Mouse (Mus musculus) intestine, embryonic 16.5 days (tissue): ENCODE results near the gene Cdc42se2. TPM values are rescaled to one million over a fixed set of nuclear protein-coding genes. Genes with fewer than 3 reads are reported as not detected.

Experiments used
- ATAC-seq: fragments of 200-750 bp; cut with Nextera tagmentation; 2 replicates; pipeline ENCODE4 v1.8.0; 2017; ENCODE audit warnings: moderate TSS enrichment, moderate library complexity
- H3K27ac ChIP-seq: fragments of 300-500 bp; sonication (generic); 2 replicates; pipeline ENCODE4 v1.5.1; 2014; ENCODE audit warnings: mild to moderate bottlenecking, low read length
- H3K27me3 ChIP-seq: fragments of 300-500 bp; sonication (generic); replicated peaks from 2 replicates; pipeline ENCODE4 v1.6.1; 2014; ENCODE audit warnings: low read length, control low read depth, mixed read lengths; ENCODE audit not compliant: control insufficient read depth, insufficient read depth
- H3K36me3 ChIP-seq: fragments of 300-500 bp; sonication (generic); 2 replicates; pipeline ENCODE4 v1.6.1; 2014; ENCODE audit warnings: low read length, control low read depth; ENCODE audit not compliant: control insufficient read depth, insufficient read depth
- H3K4me1 ChIP-seq: fragments of 300-500 bp; sonication (generic); 2 replicates; pipeline ENCODE4 v1.6.1; 2014; ENCODE audit warnings: low read length, control low read depth, mixed read lengths; ENCODE audit not compliant: control insufficient read depth, insufficient read depth
- H3K4me2 ChIP-seq: fragments of 300-500 bp; sonication (generic); 2 replicates; pipeline ENCODE4 v1.6.1; 2014; ENCODE audit warnings: low read depth, low read length, control low read depth
- H3K4me3 ChIP-seq: fragments of 300-500 bp; sonication (generic); 2 replicates; pipeline ENCODE4 v1.5.1; 2014; ENCODE audit warnings: mild to moderate bottlenecking, low read length
- H3K9ac ChIP-seq: fragments of 300-500 bp; sonication (generic); 2 replicates; pipeline ENCODE4 v1.6.1; 2014; ENCODE audit warnings: low read depth, low read length
- H3K9me3 ChIP-seq: fragments of 300-500 bp; sonication (generic); 2 replicates; pipeline ENCODE4 v1.6.1; 2016; ENCODE audit warnings: low read length, control low read depth; ENCODE audit not compliant: control insufficient read depth
- WGBS: fragments of 180-500 bp; shearing (Covaris S2); extraction: QIAGEN DNeasy Blood & Tissue Kit; methylation state at CpG from one replicate; pipeline ENCODE4 v1.1.7; 2014; 5-methylcytosine and 5-hydroxymethylcytosine counted together
- polyA plus RNA-seq: library from polyadenylated mRNA; unstranded; fragments of >200 nt; fragmentation: Nextera tagmentation; extraction: Ambion mirVana; gene quantifications from 2 replicates; pipeline ENCODE4 v1.2.1, GENCODE M21; 2015

Cdc42se2 gene
- polyA plus RNA-seq, 1 experiment from 2014 or later = 70.0 TPM

DNA sequence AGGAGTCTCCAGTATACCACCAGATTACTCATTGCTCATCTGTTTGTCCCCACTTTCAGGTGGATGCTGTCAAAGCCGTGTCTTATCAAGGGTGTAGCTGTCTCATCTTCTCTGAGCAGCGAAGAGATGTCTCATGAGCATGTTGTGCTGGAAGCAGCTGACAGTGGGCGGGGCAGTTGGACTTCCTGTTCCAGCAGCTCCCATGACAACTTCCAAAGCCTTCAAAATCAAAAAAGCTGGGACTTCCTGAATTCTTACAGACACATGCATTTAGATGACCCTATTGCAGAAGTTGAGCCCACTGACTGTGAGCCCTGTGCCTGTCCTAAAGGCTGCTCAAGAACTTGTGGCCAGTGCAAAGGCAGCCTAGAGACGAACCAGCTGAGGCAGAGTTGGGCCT is 96.3 kb downstream of the Cdc42se2 start:
- H3K4me2 ChIP-seq = no peak overlapping the region
- H3K9ac ChIP-seq = no peak overlapping the region
- no peak for ATAC-seq
- no peaks in the 10 kb centered on the region for H3K27me3 ChIP-seq
- 72% methylated on average over 4 of the region's 4 CpGs for WGBS
- no peaks in the 10 kb centered on the region for H3K9me3 ChIP-seq
- H3K36me3 ChIP-seq = peaks cover 5% of the 10 kb centered on the region; the same call in 1 of the 2 replicates
- no peak overlapping the region for H3K4me3 ChIP-seq
- H3K27ac ChIP-seq = no peak overlapping the region
- no peaks in the 10 kb centered on the region for H3K4me1 ChIP-seq

DNA sequence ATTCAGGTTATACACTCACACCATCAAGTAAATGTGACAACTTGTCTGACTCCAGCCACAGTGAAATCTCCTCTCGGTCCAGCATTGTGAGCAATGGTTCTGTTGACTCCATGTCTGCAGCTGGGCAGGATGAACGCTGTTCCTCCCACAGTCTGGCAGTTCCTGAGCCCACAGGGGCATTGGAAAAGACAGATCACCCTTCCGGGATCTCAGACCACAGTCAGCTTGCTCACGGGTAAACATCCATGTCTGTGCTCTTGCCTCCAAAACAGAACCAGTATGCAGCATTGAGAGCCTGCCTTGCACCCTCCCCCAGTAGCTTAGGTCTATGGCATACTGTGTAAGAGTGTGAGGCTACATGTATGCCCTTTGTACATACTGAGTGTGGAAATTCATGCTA is 97.3 kb downstream of the Cdc42se2 start:
- Histone ChIP-seq H3K4me1 (no peaks in the 10 kb centered on the region), H3K4me3 (no peak overlapping the region), H3K36me3 (peaks cover 3% of the 10 kb centered on the region; the same call in 1 of the 2 replicates), H3K4me2 (no peak overlapping the region), H3K9ac (no peak overlapping the region), H3K27ac (no peak overlapping the region), H3K9me3 (no peaks in the 10 kb centered on the region), H3K27me3 (no peaks in the 10 kb centered on the region)
- no peak for ATAC-seq
- 85% methylated on average over 4 of the region's 4 CpGs for WGBS

DNA sequence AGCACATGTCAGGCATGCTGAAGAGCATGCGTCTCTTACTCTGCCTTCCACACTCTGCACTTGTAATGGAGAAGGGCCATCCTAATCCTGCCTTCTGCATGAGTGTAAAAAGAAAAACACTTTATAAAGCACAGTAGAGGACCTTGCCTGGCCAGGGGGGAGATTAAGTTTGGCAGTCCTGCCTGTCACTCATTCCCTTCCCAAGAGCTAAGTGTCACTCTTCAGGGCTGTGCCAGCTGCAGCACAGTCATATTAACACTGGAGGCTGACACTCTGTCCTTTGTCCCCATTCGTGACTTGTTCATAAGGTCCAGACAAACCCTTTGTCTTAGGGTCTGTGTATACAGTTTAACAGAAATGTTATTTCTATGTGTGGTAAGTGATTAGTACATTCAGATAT is 102.6 kb downstream of the Cdc42se2 start:
- Histone ChIP-seq H3K4me3 (no peak overlapping the region), H3K27me3 (no peaks in the 10 kb centered on the region), H3K4me1 (no peaks in the 10 kb centered on the region), H3K27ac (no peak overlapping the region), H3K9ac (no peak overlapping the region), H3K4me2 (no peak overlapping the region), H3K36me3 (no peaks in the 10 kb centered on the region), H3K9me3 (no peaks in the 10 kb centered on the region)
- no peak for ATAC-seq
- WGBS = 90% methylated on average over 2 of the region's 2 CpGs

DNA sequence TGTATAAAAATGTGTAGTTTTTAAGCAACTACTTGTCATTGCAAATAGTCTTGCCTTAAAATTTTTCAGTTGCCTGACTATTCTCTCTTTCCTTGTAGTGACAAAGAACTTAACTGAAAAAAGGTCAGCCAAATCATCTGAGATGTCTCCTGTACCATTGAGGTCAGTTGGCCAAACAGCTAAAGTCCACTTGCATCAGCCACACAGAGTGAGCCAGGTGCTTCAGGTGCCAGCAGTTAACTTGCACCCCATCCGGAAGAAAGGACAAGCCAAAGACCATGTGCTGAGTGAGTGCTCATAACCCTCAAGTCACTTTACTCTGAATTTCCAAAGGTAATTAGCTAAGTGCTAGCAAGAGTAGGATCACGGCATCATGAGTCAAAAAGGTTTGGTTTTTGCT is 108.3 kb downstream of the Cdc42se2 start:
- no peak overlapping the region for H3K4me2 ChIP-seq
- 0 out of 2 replicates have a peak, but pooled peaks cover 2% of the 10 kb centered on the region for H3K36me3 ChIP-seq
- no peaks in the 10 kb centered on the region for H3K9me3 ChIP-seq
- H3K9ac ChIP-seq = no peak overlapping the region
- no peak overlapping the region for H3K27ac ChIP-seq
- 98% methylated on average over 2 of the region's 2 CpGs for WGBS
- no peak overlapping the region for H3K4me3 ChIP-seq
- ATAC-seq = no peak
- no peaks in the 10 kb centered on the region for H3K4me1 ChIP-seq
- no peaks in the 10 kb centered on the region for H3K27me3 ChIP-seq

DNA sequence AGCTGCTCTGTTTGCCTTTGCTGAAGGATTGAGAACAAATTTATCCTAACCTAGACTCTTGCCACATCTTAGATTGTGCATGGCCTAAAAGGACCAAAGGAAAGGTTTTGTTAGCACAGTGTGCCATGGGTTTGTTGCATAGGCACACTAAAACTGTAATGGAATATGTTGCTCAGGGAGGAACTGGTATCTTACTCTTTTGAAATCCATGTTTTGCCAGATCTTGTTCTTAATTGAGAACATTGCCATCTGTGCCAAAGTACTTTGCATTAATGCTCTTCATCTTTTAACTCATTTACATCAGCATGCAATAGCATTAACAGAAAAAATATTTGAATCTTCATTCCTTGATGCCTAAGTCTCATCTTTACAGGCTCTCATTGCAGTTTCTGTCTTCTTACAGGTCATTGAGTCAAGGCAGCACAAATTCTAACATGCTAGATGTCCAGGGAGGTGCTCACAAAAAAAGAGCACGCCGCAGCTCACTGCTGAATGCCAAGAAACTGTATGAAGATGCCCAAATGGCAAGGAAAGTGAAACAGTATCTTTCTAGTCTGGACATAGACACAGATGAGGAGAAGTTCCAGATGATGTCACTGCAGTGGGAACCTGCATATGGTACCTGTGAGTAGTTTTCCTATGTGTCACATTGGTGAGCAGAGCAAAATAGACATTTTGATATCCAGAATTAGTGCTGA is 111.5 kb downstream of the Cdc42se2 start:
- no peak overlapping the region for H3K4me3 ChIP-seq
- 95% methylated on average over 2 of the region's 2 CpGs for WGBS
- no peaks in the 10 kb centered on the region for H3K9me3 ChIP-seq
- no peak overlapping the region for H3K27ac ChIP-seq
- H3K4me1 ChIP-seq = no peaks in the 10 kb centered on the region
- no peak overlapping the region for H3K9ac ChIP-seq
- H3K27me3 ChIP-seq = no peaks in the 10 kb centered on the region
- ATAC-seq = no peak
- H3K36me3 ChIP-seq = 0 out of 2 replicates have a peak, but pooled peaks cover 2% of the 10 kb centered on the region
- no peak overlapping the region for H3K4me2 ChIP-seq

DNA sequence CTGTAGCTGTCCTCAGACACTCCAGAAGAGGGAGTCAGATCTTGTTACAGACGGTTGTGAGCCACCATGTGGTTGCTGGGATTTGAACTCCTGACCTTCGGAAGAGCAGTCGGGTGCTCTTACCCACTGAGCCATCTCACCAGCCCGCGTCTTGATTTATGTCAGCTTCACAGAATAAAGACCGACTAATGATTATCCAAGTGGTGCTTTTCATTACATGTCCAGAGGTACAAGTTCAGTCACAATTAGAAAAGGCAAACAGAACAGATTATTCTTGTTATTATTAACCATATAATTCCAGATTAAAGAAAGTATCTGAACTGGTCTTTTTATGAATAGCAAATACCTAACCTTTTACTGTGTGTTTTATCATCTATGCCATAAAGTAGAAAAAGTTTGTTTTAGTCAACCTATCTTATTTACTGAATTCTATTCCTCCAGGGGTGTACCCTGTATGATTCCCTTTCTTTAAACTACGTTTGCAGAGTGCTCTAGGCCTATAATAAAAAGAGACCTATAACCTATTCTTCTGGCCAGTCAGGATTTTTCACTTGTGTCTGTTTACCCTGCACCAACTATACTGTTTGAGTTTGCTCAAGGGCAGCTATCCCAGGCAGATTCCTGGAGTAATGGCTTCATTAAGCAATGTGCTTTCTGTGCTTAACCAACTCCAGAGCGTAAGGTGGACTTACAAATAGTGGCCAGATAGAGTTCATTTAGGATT is 113.7 kb downstream of the Cdc42se2 start:
- Histone ChIP-seq H3K4me2 (no peak overlapping the region), H3K27me3 (no peaks in the 10 kb centered on the region), H3K36me3 (0 out of 2 replicates have a peak, but pooled peaks cover 2% of the 10 kb centered on the region), H3K4me3 (no peak overlapping the region), H3K9ac (no peak overlapping the region), H3K4me1 (no peaks in the 10 kb centered on the region), H3K9me3 (no peaks in the 10 kb centered on the region), H3K27ac (no peak overlapping the region)
- WGBS = 55% methylated on average over 8 of the region's 8 CpGs
- ATAC-seq = peak; percentile 46; the same call in 1 of the 2 replicates

Other genes with a start within 250 kb of the Cdc42se2 start
- 9.7 and 12.7 TPM in 2 replicates for gene Lyrm7, start 73.2 kb upstream of the Cdc42se2 start, polyA plus RNA-seq
- 674 and 732 TPM in 2 replicates for gene Hint1, start 78.7 kb upstream of the Cdc42se2 start, polyA plus RNA-seq
- gene Gpx3, start 114.8 kb upstream of the Cdc42se2 start, polyA plus RNA-seq = 511 and 784 TPM in 2 replicates
- 27.2 and 28.1 TPM in 2 replicates for gene Tnip1, start 175.2 kb upstream of the Cdc42se2 start, polyA plus RNA-seq
- gene Anxa6, start 245.8 kb upstream of the Cdc42se2 start, polyA plus RNA-seq = 235 and 247 TPM in 2 replicates